Mouse (Mus musculus) hindbrain, embryonic 15.5 days (tissue): ENCODE data around the gene Zfp853. TPM values are rescaled to one million over a fixed set of nuclear protein-coding genes. Genes with fewer than 3 reads are reported as not detected.

Experiments
- ATAC-seq: fragments of 200-750 bp; cut with Nextera tagmentation; 2 replicates; pipeline ENCODE4 v1.8.0; 2017; ENCODE audit warnings: low read depth, moderate number of reproducible peaks, moderate TSS enrichment; ENCODE audit not compliant: low FRiP score
- H3K27ac ChIP-seq: fragments of 300-500 bp; sonication (generic); replicated peaks from 2 replicates; pipeline ENCODE4 v1.5.1; 2015; ENCODE audit warnings: mild to moderate bottlenecking, inconsistent platforms
- H3K27me3 ChIP-seq: fragments of 300-500 bp; sonication (generic); 2 replicates; pipeline ENCODE4 v1.6.1; 2015; ENCODE audit warnings: control low read depth, inconsistent platforms
- H3K36me3 ChIP-seq: fragments of 300-500 bp; sonication (generic); 2 replicates; pipeline ENCODE4 v1.6.1; 2015; ENCODE audit warnings: control low read depth, inconsistent platforms
- H3K4me1 ChIP-seq: fragments of 300-500 bp; sonication (generic); replicated peaks from 2 replicates; pipeline ENCODE4 v1.6.1; 2015; ENCODE audit warnings: control low read depth, inconsistent platforms
- H3K4me2 ChIP-seq: fragments of 300-500 bp; sonication (generic); 2 replicates; pipeline ENCODE4 v1.6.1; 2015; ENCODE audit warnings: moderate library complexity, mild to moderate bottlenecking, inconsistent platforms
- H3K4me3 ChIP-seq: fragments of 300-500 bp; sonication (generic); 2 replicates; pipeline ENCODE4 v1.5.1; 2015; ENCODE audit warnings: mild to moderate bottlenecking, inconsistent platforms
- H3K9ac ChIP-seq: fragments of 300-500 bp; sonication (generic); 2 replicates; pipeline ENCODE4 v1.6.1; 2015; ENCODE audit warnings: inconsistent platforms
- H3K9me3 ChIP-seq: fragments of 300-500 bp; sonication (generic); 2 replicates; pipeline ENCODE4 v1.6.1; 2016; ENCODE audit warnings: control low read depth, inconsistent platforms
- WGBS: fragments of 180-500 bp; shearing (Covaris S2); methylation state at CpG from one replicate; pipeline ENCODE4 v1.1.7; 2015; 5-methylcytosine and 5-hydroxymethylcytosine counted together
- polyA plus RNA-seq: library from polyadenylated mRNA; unstranded; fragments of >200 nt; fragmentation: Nextera tagmentation; extraction: Ambion mirVana; gene quantifications from 2 replicates; pipeline ENCODE4 v1.2.1, GENCODE M21; 2015

Zfp853 gene
- polyA plus RNA-seq, 1 experiment from 2014 or later = 0.27 TPM

DNA sequence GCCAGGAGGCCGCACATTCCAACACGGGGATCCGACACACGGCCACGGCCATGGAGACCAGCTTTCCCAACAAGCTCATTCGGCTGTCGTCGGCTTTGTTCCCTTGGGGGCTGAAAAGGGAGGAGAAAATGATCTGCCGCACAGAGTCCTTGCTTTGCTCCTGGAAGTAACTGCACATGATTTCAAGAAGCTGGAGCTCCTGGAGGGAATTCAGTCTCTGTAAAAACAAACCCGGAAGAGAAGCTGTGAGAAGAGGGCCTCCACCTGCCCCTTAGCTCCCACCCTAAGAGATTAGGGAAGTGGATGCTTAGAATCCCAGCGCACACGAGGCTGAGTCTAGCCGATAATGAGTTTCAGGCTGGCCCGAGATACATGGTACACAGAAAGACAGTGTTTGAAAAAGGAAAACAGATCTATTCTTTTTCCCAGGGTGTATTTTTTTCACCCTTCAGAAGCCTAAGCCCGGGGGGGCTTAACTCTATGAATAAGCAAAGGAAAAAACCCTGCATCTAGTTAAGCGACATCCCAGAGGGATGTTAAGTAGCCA lies 20.8 kb upstream of the Zfp853 start:
- 2% methylated on average over 16 of the region's 16 CpGs for WGBS
- Histone ChIP-seq H3K4me3 (peak overlapping the region; percentile 70), H3K36me3 (peaks cover 42% of the 10 kb centered on the region), H3K9ac (peak overlapping the region; percentile 93), H3K4me2 (peak overlapping the region; percentile 91), H3K9me3 (no peaks in the 10 kb centered on the region), H3K27me3 (no peaks in the 10 kb centered on the region), H3K4me1 (peaks cover 34% of the 10 kb centered on the region), H3K27ac (peak overlapping the region; percentile 98)
- ATAC-seq = no peak

DNA sequence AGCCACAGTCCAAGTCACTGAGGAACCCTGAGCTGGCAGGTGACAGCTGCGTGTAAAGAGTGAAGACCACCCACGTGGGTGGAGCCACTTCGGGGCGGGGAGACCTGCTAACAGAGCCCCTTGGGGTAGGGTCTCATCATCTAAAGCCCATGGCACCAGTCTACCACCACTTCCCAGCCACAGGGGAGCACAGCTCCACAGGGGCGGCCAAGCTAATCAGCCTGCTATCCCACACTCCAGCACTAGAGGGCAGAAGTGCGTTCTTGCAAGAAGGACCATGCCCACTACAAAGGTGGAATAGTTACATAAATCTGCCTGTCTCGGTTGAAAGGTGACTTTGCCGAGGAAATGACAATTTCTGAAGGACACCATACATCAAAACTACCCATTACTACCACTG lies 18.5 kb upstream of the Zfp853 start:
- peaks cover 34% of the 10 kb centered on the region for H3K4me1 ChIP-seq

DNA sequence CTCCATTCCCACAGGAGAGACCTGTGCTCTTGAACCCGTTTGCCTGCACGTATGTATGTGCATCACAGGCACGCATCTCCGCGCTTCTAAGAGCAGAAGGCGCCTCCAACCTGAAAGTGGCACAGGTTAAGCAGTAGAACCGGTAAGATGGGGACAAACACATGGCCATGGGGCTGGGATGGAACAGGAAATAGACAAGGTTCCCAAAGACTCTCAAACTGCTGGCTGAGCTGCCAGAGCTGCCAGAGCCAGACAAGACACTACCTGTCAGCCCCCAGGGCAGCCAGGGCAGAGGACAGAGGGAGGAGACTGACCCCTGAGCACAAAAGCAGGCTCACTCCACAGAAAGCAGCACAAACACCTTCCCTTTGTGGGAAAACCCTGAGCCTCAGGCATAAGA lies 16.5 kb upstream of the Zfp853 start:
- peaks cover 67% of the 10 kb centered on the region for H3K36me3 ChIP-seq
- no peak overlapping the region for H3K4me3 ChIP-seq
- H3K27me3 ChIP-seq = no peaks in the 10 kb centered on the region
- peaks cover 33% of the 10 kb centered on the region for H3K4me1 ChIP-seq
- H3K9ac ChIP-seq = no peak overlapping the region
- ATAC-seq = no peak
- WGBS = 96% methylated on average over 7 of the region's 7 CpGs
- no peaks in the 10 kb centered on the region for H3K9me3 ChIP-seq
- H3K27ac ChIP-seq = no peak overlapping the region
- no peak overlapping the region for H3K4me2 ChIP-seq

More for the DNA sequence above, 18.5 kb upstream of the Zfp853 start:
- Histone ChIP-seq H3K4me2 (no peak overlapping the region), H3K9ac (no peak overlapping the region), H3K4me3 (no peak overlapping the region), H3K9me3 (no peaks in the 10 kb centered on the region), H3K27ac (no peak overlapping the region), H3K27me3 (no peaks in the 10 kb centered on the region), H3K36me3 (peaks cover 53% of the 10 kb centered on the region)
- WGBS = 60% methylated on average over 8 of the region's 8 CpGs
- no peak for ATAC-seq

DNA sequence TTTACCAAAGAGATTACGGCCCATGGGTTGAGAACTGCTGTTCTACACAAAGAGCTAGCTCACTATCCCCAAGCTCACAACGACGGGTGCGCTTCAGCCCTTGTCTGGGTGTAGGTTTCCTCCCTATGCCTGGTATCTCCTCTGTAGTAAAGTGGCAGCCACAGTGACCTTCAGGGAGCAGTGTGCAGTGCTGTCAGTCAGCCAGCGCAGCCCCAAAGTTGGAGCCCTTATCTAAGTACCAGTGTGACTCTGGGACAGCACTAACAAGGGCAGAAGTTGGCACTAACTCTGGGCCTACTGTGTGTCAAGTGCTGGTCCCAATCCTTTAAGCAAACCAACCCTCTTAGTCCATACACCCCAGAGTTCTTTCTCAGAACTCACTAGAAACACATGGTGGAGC lies 15.4 kb upstream of the Zfp853 start:
- Histone ChIP-seq H3K4me1 (peaks cover 28% of the 10 kb centered on the region), H3K4me3 (no peak overlapping the region), H3K27ac (no peak overlapping the region), H3K9ac (no peak overlapping the region), H3K27me3 (no peaks in the 10 kb centered on the region), H3K9me3 (no peaks in the 10 kb centered on the region), H3K36me3 (peaks cover 67% of the 10 kb centered on the region), H3K4me2 (no peak overlapping the region)
- WGBS = 97% methylated on average over 5 of the region's 5 CpGs
- no peak for ATAC-seq

DNA sequence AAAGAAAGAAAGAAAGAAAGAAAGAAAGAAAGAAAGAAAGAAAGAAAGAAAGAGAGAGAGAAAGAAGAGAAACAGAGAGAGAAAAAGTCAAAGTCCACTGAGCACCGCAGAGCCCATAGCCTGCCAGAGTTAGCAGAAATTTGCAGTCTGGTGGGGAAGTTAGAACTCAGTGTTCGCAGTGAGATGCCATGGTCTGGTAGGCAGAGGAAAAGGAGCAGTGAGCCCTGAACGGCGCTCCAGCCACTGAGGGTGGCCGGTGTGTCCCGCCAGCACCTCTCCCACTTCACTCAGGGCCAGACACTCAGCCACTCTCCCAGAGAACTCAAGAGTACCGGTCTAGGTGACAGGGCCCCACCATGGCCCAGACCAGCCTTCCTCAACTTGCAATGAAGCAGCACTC lies 10.8 kb upstream of the Zfp853 start:
- 88% methylated on average over 7 of the region's 7 CpGs for WGBS
- no peaks in the 10 kb centered on the region for H3K9me3 ChIP-seq
- no peak for ATAC-seq
- no peaks in the 10 kb centered on the region for H3K27me3 ChIP-seq
- H3K9ac ChIP-seq = no peak overlapping the region
- H3K4me3 ChIP-seq = no peak overlapping the region
- H3K4me1 ChIP-seq = peaks cover 3% of the 10 kb centered on the region; the same call in 1 of the 2 replicates
- no peak overlapping the region for H3K27ac ChIP-seq
- H3K36me3 ChIP-seq = peaks cover 61% of the 10 kb centered on the region
- H3K4me2 ChIP-seq = no peak overlapping the region

DNA sequence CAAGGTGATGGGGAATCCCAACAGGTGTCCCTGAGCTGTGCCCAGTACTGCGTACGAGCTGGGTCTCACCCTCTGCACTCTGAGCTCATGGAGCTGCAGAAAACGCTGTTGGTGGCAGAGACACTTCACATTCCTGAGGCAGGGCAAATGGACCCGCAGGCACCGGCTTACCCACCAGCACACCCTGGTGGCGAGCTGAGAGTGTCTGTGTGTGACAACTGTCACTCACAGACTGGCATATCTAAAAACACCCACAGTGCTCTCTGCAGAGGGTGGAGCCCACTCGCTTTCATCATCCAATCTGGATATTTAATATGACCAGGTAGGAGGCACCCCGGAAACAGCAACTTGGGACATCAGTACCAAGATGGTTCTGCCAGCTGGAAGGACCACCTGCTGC lies 7.9 kb upstream of the Zfp853 start:
- Histone ChIP-seq H3K27ac (no peak overlapping the region), H3K36me3 (peaks cover 38% of the 10 kb centered on the region), H3K4me1 (no peaks in the 10 kb centered on the region), H3K4me3 (no peak overlapping the region), H3K4me2 (no peak overlapping the region), H3K9me3 (no peaks in the 10 kb centered on the region), H3K9ac (no peak overlapping the region), H3K27me3 (no peaks in the 10 kb centered on the region)
- WGBS = 84% methylated on average over 8 of the region's 8 CpGs
- ATAC-seq = no peak

DNA sequence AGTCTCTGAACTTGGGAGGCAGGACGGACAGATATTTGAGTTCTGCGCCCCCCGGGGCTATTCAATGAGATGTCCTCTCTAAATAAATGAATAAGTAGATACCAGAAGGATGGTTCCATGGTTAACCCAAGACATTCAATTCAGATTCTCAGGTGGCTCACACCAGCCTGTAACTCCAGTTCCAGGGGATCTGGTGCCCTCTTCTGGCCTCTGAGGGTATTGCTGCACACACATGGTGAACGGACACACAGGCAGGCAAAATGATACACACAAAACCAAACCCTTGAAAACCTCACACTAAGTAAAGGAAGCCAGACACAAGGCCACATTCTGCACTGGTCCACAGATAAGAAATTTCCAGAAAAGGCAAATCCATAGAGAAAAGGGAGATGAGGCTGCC lies 6.3 kb upstream of the Zfp853 start:
- no peak for ATAC-seq
- Histone ChIP-seq H3K36me3 (peaks cover 25% of the 10 kb centered on the region), H3K4me1 (no peaks in the 10 kb centered on the region), H3K9ac (no peak overlapping the region), H3K27ac (no peak overlapping the region), H3K4me3 (no peak overlapping the region), H3K9me3 (no peaks in the 10 kb centered on the region), H3K27me3 (no peaks in the 10 kb centered on the region; the same call in 1 of the 2 replicates), H3K4me2 (no peak overlapping the region)
- WGBS = 92% methylated on average over 4 of the region's 4 CpGs

DNA sequence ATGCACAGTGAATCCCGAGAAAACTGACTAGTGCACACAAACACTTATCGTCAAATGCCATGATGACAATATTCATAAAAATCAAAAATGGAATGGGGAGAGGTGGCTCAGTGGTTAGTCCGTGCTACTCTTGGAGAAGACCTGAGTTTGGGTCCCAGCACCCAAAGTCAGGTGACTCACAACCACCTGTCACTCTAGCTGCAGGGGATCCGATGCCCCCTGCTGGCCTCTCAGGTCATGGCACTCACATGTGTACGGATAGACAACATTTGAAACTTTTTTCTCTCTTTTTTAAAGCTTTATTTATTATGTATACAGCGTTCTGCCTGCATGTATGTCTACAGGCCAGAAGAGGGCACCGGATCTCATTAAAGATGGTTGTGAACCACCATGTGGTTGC lies 5.0 kb upstream of the Zfp853 start:
- Histone ChIP-seq H3K27ac (no peak overlapping the region), H3K4me1 (peaks cover 6% of the 10 kb centered on the region), H3K9me3 (no peaks in the 10 kb centered on the region), H3K4me3 (no peak overlapping the region), H3K4me2 (no peak overlapping the region), H3K27me3 (peaks cover 13% of the 10 kb centered on the region), H3K9ac (no peak overlapping the region), H3K36me3 (peaks cover 25% of the 10 kb centered on the region)
- no peak for ATAC-seq
- WGBS = 95% methylated on average over 7 of the region's 7 CpGs

DNA sequence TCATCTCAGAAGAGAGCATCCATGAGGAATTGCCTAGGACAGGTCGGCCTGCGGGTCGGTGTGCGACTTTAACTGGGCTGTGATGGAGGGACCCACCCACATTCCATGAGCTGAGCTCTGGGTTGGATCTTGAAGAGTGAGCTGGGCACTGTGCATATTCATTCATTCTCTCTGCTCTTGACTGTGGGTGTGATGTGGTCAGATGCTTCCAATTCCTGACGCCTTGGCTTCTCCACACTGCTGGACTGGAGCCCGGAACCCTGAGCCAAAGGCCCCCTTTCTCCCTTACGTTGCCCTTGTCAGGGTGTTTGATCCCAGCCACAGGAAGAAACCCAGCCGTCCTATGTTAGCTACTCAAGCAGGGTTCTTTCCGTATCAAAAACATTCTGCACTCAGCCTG lies 4.6 kb upstream of the Zfp853 start:
- Histone ChIP-seq H3K4me3 (no peak overlapping the region), H3K9me3 (no peaks in the 10 kb centered on the region), H3K9ac (no peak overlapping the region), H3K27me3 (peaks cover 14% of the 10 kb centered on the region), H3K27ac (no peak overlapping the region), H3K36me3 (peaks cover 25% of the 10 kb centered on the region), H3K4me1 (peaks cover 10% of the 10 kb centered on the region), H3K4me2 (no peak overlapping the region)
- WGBS = 90% methylated on average over 9 of the region's 9 CpGs
- ATAC-seq = no peak

DNA sequence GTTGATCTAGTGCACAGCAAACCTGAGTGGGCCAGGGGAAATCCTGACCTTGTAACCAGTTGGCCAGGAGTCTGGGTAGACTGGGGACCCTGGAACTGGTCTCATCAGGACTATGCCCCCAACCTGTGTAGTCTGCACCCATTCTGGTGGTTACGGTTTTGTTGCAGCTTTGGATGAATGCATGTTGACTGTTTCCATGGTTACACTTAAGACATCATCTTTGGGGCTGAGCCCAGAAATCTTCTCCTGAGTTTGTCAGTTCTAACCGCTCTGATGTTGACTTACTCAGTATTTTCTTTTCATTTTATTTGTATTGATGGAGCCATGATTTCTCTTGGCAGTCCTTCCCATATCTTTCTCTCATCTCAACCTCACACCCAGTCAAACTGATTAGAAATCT lies 1.9 kb upstream of the Zfp853 start:
- no peak overlapping the region for H3K4me3 ChIP-seq
- peaks cover 11% of the 10 kb centered on the region for H3K36me3 ChIP-seq
- H3K27ac ChIP-seq = no peak overlapping the region
- peaks cover 38% of the 10 kb centered on the region for H3K27me3 ChIP-seq
- no peak for ATAC-seq
- no peak overlapping the region for H3K9ac ChIP-seq
- no peaks in the 10 kb centered on the region for H3K9me3 ChIP-seq
- peaks cover 15% of the 10 kb centered on the region for H3K4me1 ChIP-seq
- no peak overlapping the region for H3K4me2 ChIP-seq
- WGBS = 80% methylated on average over 2 of the region's 2 CpGs

DNA sequence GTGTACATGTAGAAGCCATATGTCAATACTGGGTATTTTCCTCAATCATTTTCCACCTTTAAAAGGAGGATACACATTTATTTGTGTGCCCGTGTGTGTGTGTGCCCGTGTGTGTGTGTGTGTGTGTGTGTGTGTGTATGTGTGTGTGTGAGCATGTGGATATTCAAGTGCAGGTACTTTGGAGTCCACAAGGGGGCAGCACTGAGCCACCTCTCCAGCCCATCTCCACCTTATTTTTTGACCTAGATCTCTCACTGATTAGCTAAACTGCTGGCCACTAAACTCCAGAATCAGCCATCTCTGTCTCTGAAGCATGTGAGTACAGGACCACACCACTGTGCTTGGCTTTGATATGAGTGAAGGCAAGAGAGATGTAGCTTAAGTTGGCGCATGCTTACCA lies 1.4 kb upstream of the Zfp853 start:
- no peaks in the 10 kb centered on the region for H3K9me3 ChIP-seq
- H3K27me3 ChIP-seq = peaks cover 42% of the 10 kb centered on the region
- ATAC-seq = no peak
- H3K4me2 ChIP-seq = no peak overlapping the region
- no peak overlapping the region for H3K9ac ChIP-seq
- 79% methylated on average over 3 of the region's 3 CpGs for WGBS
- H3K36me3 ChIP-seq = peaks cover 6% of the 10 kb centered on the region
- H3K4me3 ChIP-seq = no peak overlapping the region
- H3K4me1 ChIP-seq = peaks cover 15% of the 10 kb centered on the region
- no peak overlapping the region for H3K27ac ChIP-seq

DNA sequence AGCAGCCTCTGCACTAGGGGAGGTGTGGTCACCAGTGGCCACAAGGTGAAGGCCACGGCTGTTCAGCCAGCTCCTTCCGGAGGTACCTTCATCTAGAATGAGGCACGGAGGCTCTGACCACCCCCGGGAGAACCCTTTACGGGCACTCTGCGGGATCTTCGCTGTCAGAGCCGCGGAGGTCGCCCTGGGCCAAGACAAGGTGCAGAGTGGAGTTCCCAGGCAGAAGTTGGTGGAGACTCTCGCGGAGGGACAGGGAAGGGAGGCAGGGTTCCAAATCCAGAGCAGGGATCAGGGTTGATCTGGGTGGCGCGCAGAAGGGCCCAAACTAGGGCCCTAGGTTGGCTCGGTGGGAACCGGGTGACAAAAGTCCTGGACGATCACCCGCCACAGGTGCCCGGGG lies 544 bp downstream of the Zfp853 start:
- peak; percentile 7; the same call in 1 of the 2 replicates for ATAC-seq
- Histone ChIP-seq H3K4me3 (peak overlapping the region; percentile 54), H3K27me3 (peaks cover 62% of the 10 kb centered on the region), H3K4me1 (peaks cover 21% of the 10 kb centered on the region), H3K9ac (peak overlapping the region; percentile 67), H3K27ac (no peak overlapping the region), H3K4me2 (peak overlapping the region; percentile 79), H3K36me3 (no peaks in the 10 kb centered on the region), H3K9me3 (no peaks in the 10 kb centered on the region)
- WGBS = 4% methylated on average over 19 of the region's 19 CpGs

DNA sequence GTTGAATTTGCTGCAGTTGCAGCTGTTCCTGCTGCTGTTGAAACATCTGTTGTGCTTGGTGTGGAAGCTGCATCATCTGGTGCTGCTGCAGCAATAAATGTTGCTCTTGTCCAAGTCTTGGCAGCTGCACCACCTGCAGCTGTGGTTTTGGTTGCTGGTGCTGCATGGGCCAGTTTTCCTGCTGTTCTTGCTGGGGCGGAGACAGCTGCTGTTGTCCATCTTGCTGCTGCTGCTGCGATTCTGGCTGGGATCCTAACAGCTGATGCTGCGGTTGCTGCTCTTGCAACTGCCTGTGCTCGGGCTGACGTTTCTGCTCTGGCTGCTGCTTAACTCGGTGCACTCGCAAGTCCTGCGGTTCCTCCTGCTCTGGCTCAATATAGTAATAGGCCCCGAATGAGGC lies 4.1 kb downstream of the Zfp853 start:
- H3K9me3 ChIP-seq = no peaks in the 10 kb centered on the region
- no peak overlapping the region for H3K27ac ChIP-seq
- peaks cover 75% of the 10 kb centered on the region for H3K27me3 ChIP-seq
- H3K4me1 ChIP-seq = peaks cover 25% of the 10 kb centered on the region
- no peak overlapping the region for H3K4me2 ChIP-seq
- H3K4me3 ChIP-seq = no peak overlapping the region
- 69% methylated on average over 9 of the region's 9 CpGs for WGBS
- no peak overlapping the region for H3K9ac ChIP-seq
- H3K36me3 ChIP-seq = no peaks in the 10 kb centered on the region
- ATAC-seq = no peak
